Mouse (Mus musculus) MEL (cell line): ENCODE data around the gene Sbpl. TPM values are rescaled to one million over a fixed set of nuclear protein-coding genes. Genes with fewer than 3 reads are reported as not detected.

Experiments used
- DNase-seq: peaks from one replicate; pipeline ENCODE4 v3.0.0; 2011; ENCODE audit warnings: low read depth, low spot score
- H3K27ac ChIP-seq: 2 replicates; pipeline ENCODE4 v1.5.1; 2012; ENCODE audit warnings: low read depth, mild to moderate bottlenecking, control low read depth, low read length, moderate library complexity; ENCODE audit not compliant: control insufficient read depth
- H3K27me3 ChIP-seq, 2 experiments: fragments of 150-350 bp in 1 of 2; sonication (generic) in 1 of 2; 2 replicates each; pipeline ENCODE4 v1.6.1; 2012; ENCODE audit warnings: low read length in 2 of 2, mild to moderate bottlenecking in 2 of 2, improper control_type of control experiment in 1 of 2, moderate library complexity in 1 of 2; ENCODE audit not compliant: insufficient read depth in 2 of 2, control insufficient read depth in 1 of 2
- H3K36me3 ChIP-seq, 2 experiments: 2 replicates each; pipeline ENCODE4 v1.6.1; 2012 to 2014; ENCODE audit warnings: low read length in 2 of 2, improper control_type of control experiment in 1 of 2, inconsistent platforms in 1 of 2, mild to moderate bottlenecking in 1 of 2; ENCODE audit not compliant: insufficient read depth in 2 of 2, control insufficient read depth in 1 of 2
- H3K4me1 ChIP-seq, 2 experiments: fragments of 150-350 bp in 1 of 2; sonication (generic) in 1 of 2; 2 replicates each; pipeline ENCODE4 v1.6.1; 2012; ENCODE audit warnings: low read length in 2 of 2, improper control_type of control experiment in 1 of 2, mild to moderate bottlenecking in 1 of 2; ENCODE audit not compliant: insufficient read depth in 2 of 2, control insufficient read depth in 1 of 2
- H3K4me3 ChIP-seq, 2 experiments: fragments of 150-350 bp in 1 of 2; sonication (generic) in 1 of 2; 2 replicates each; pipeline ENCODE4 v1.5.1; 2012; ENCODE audit warnings: low read depth in 2 of 2, low read length in 2 of 2, mild to moderate bottlenecking in 2 of 2, moderate library complexity in 2 of 2, control low read depth in 1 of 2, improper control_type of control experiment in 1 of 2; ENCODE audit not compliant: control insufficient read depth in 1 of 2, insufficient read depth in 1 of 2
- H3K79me2 ChIP-seq: 2 replicates; pipeline ENCODE4 v1.6.1; 2012; ENCODE audit warnings: mild to moderate bottlenecking, low read length, moderate library complexity; ENCODE audit not compliant: control insufficient read depth, poor library complexity, insufficient read depth
- H3K9ac ChIP-seq: 2 replicates; pipeline ENCODE4 v1.6.1; 2012; ENCODE audit warnings: low read depth, mild to moderate bottlenecking, control low read depth, low read length, moderate library complexity; ENCODE audit not compliant: control insufficient read depth, poor library complexity, severe bottlenecking
- H3K9me3 ChIP-seq: fragments of 150-350 bp; sonication (generic); replicated peaks from 2 replicates; pipeline ENCODE4 v1.6.1; 2012; ENCODE audit warnings: mild to moderate bottlenecking, low read length, improper control_type of control experiment, moderate library complexity; ENCODE audit not compliant: insufficient read depth
- CHD2 ChIP-seq: IDR thresholded peaks from 2 replicates; pipeline ENCODE4 v1.6.1; 2011; ENCODE audit warnings: low read length, improper control_type of control experiment
- CTCF ChIP-seq, 3 experiments: IDR thresholded peaks in 2 of 3; conservative IDR thresholded peaks in 1 of 3; 2 replicates each; pipeline ENCODE4 v1.5.1; 2011 to 2012; ENCODE audit warnings: low read length in 3 of 3, low read depth in 2 of 3, mild to moderate bottlenecking in 2 of 3, improper control_type of control experiment in 1 of 3, inconsistent platforms in 1 of 3, mixed read lengths in 1 of 3, moderate library complexity in 1 of 3; ENCODE audit not compliant: control insufficient read depth in 1 of 3, insufficient read depth in 1 of 3, poor library complexity in 1 of 3, severe bottlenecking in 1 of 3
- E2F4 ChIP-seq: IDR thresholded peaks from 2 replicates; pipeline ENCODE4 v1.6.1; 2011; ENCODE audit warnings: low read depth, low read length, improper control_type of control experiment, borderline replicate concordance
- ELF1 ChIP-seq: IDR thresholded peaks from 2 replicates; pipeline ENCODE4 v1.6.1; 2014; ENCODE audit warnings: low read depth, mild to moderate bottlenecking, inconsistent platforms, low read length, improper control_type of control experiment, moderate library complexity
- EP300 ChIP-seq, 2 experiments: IDR thresholded peaks; 2 replicates each; pipeline ENCODE4 v1.6.1; 2011; ENCODE audit warnings: improper control_type of control experiment in 2 of 2, low read length in 2 of 2, low read depth in 1 of 2, mild to moderate bottlenecking in 1 of 2
- GATA1 ChIP-seq: IDR thresholded peaks from 2 replicates; pipeline ENCODE4 v1.6.1; 2011; ENCODE audit warnings: low read depth, low read length, improper control_type of control experiment
- HCFC1 ChIP-seq: IDR thresholded peaks from 2 replicates; pipeline ENCODE4 v1.6.1; 2012; ENCODE audit warnings: low read depth, mild to moderate bottlenecking, inconsistent platforms, low read length, improper control_type of control experiment, moderate library complexity
- JUND ChIP-seq: IDR thresholded peaks from 2 replicates; pipeline ENCODE4 v1.6.1; 2011; ENCODE audit warnings: low read depth, mild to moderate bottlenecking, improper control_type of control experiment, low read length
- KAT2A ChIP-seq: conservative IDR thresholded peaks from 2 replicates; pipeline ENCODE4 v1.6.1; 2012; ENCODE audit warnings: low read depth, low read length, improper control_type of control experiment, inconsistent platforms
- MAFK ChIP-seq: IDR thresholded peaks from 2 replicates; pipeline ENCODE4 v1.6.1; 2011; ENCODE audit warnings: low read depth, mild to moderate bottlenecking, low read length, improper control_type of control experiment, borderline replicate concordance
- MAX ChIP-seq: IDR thresholded peaks from 2 replicates; pipeline ENCODE4 v1.6.1; 2011; ENCODE audit warnings: low read length, improper control_type of control experiment
- MEF2A ChIP-seq: IDR thresholded peaks from 2 replicates; pipeline ENCODE4 v1.6.1; 2014; ENCODE audit warnings: low read depth, mild to moderate bottlenecking, inconsistent platforms, low read length, improper control_type of control experiment; ENCODE audit not compliant: poor library complexity, insufficient replicate concordance, severe bottlenecking; ENCODE audit errors: extremely low read depth
- MXI1 ChIP-seq: IDR thresholded peaks from 2 replicates; pipeline ENCODE4 v1.6.1; 2011; ENCODE audit warnings: mild to moderate bottlenecking, low read depth, low read length, improper control_type of control experiment
- MYB ChIP-seq: IDR thresholded peaks from 2 replicates; pipeline ENCODE4 v1.6.1; 2011; ENCODE audit warnings: mild to moderate bottlenecking, low read depth, low read length, improper control_type of control experiment
- MYC ChIP-seq: IDR thresholded peaks from 2 replicates; pipeline ENCODE4 v1.6.1; 2011; ENCODE audit warnings: low read depth, mild to moderate bottlenecking, low read length, improper control_type of control experiment, moderate library complexity
- NELFE ChIP-seq: IDR thresholded peaks from 2 replicates; pipeline ENCODE4 v1.6.1; 2011; ENCODE audit warnings: low read depth, low read length, improper control_type of control experiment
- NRF1 ChIP-seq: IDR thresholded peaks from 2 replicates; pipeline ENCODE4 v1.6.1; 2014; ENCODE audit warnings: low read depth, mild to moderate bottlenecking, inconsistent platforms, low read length, improper control_type of control experiment, moderate library complexity; ENCODE audit not compliant: poor library complexity, insufficient read depth, severe bottlenecking
- RAD21 ChIP-seq: IDR thresholded peaks from 2 replicates; pipeline ENCODE4 v1.6.1; 2011; ENCODE audit warnings: mild to moderate bottlenecking, low read depth, low read length, improper control_type of control experiment
- SIN3A ChIP-seq: IDR thresholded peaks from 2 replicates; pipeline ENCODE4 v1.6.1; 2012; ENCODE audit warnings: low read length, improper control_type of control experiment, inconsistent platforms
- SMC3 ChIP-seq: IDR thresholded peaks from 2 replicates; pipeline ENCODE4 v1.6.1; 2011; ENCODE audit warnings: low read depth, low read length, improper control_type of control experiment
- TCF12 ChIP-seq: IDR thresholded peaks from 2 replicates; pipeline ENCODE4 v1.6.1; 2014; ENCODE audit warnings: low read depth, mild to moderate bottlenecking, inconsistent platforms, low read length, improper control_type of control experiment, moderate library complexity
- UBTF ChIP-seq: IDR thresholded peaks from 2 replicates; pipeline ENCODE4 v1.6.1; 2012; ENCODE audit warnings: low read depth, mild to moderate bottlenecking, inconsistent platforms, low read length, improper control_type of control experiment, moderate library complexity, borderline replicate concordance; ENCODE audit not compliant: insufficient read depth
- USF1 ChIP-seq: IDR thresholded peaks from 2 replicates; pipeline ENCODE4 v1.6.1; 2014; ENCODE audit warnings: low read depth, mild to moderate bottlenecking, inconsistent platforms, low read length, improper control_type of control experiment, moderate library complexity
- ZKSCAN1 ChIP-seq: IDR thresholded peaks from 2 replicates; pipeline ENCODE4 v1.6.1; 2012; ENCODE audit warnings: low read depth, mild to moderate bottlenecking, inconsistent platforms, low read length, improper control_type of control experiment, moderate library complexity
- ZMIZ1 ChIP-seq: IDR thresholded peaks from 2 replicates; pipeline ENCODE4 v1.6.1; 2012; ENCODE audit warnings: low read depth, mild to moderate bottlenecking, inconsistent platforms, low read length, improper control_type of control experiment, moderate library complexity
- polyA plus RNA-seq, 2 experiments: library from polyadenylated mRNA; stranded (reverse) in 1 of 2; unstranded in 1 of 2; fragments of >175 nt in 1 of 2; fragments of >200 nt in 1 of 2; gene quantifications; 2 replicates each; pipeline versions ENCODE4 v1.2.1 to v1.2.4; 2012; ENCODE audit warnings: low replicate concordance in 2 of 2, low read depth in 1 of 2; ENCODE audit not compliant: insufficient read length in 2 of 2, insufficient read depth in 1 of 2, missing spikeins in 1 of 2
- total RNA-seq: library from RNA; depleted of rRNA; stranded (reverse); fragments of 300-350 nt; gene quantifications from 2 replicates; pipeline ENCODE4 v1.2.3, GENCODE M21; 2012

The Sbpl gene
- total and polyA plus RNA-seq, 3 experiments, result not detected

- Histone ChIP-seq H3K79me2 (no peaks in the 10 kb centered on the region), H3K36me3 (no peaks in the 10 kb centered on the region), H3K4me3 (no peak overlapping the region), H3K4me1 (peaks cover 0 to 3% of the 10 kb centered on the region in 2 experiments; a peak in 1 of 4 replicates), H3K27me3 (peaks cover 8 to 16% of the 10 kb centered on the region in 2 experiments; a peak in 3 of 4 replicates), H3K9ac (no peak overlapping the region), H3K27ac (no peak overlapping the region), H3K9me3 (no peaks in the 10 kb centered on the region)
- DNase-seq, result no peak
- TF ChIP-seq MAX (no peak), E2F4 (no peak), MYC (no peak), SMC3 (no peak), MXI1 (no peak), MEF2A (no peak), HCFC1 (no peak), MAFK (no peak), RAD21 (no peak), USF1 (no peak), EP300 (IDR thresholded peaks at IDR 0.05; ENCODE audit: low read depth in 1 of 2, low read length in 2 of 2) (no peak)
Measured at GRCm38 (mm10) chr17:23989802-23990201, 34.7 kb upstream of the Sbpl start.

DNA sequence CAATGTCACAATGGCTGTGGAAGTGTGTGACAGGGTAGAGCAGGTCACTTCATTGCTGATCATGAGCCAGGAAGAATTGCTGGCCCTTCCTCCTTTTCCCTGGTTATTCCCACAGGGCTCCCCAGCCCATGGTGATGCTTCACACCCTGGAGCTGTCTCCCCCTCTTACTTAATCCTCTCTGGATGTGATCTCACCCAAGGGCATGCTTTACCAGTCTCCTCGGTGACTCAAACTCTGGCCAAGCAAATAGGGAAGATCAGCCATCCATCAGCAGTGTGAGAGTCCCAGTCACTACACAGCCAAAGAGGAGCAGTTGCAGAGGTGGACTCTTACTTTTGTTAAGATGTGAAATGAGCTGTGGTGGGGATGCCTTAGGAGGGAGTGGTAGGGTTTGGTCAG, 29.9 kb upstream of the Sbpl start:
- Histone ChIP-seq H3K36me3 (no peaks in the 10 kb centered on the region), H3K27me3 (peaks cover 20 to 25% of the 10 kb centered on the region in 2 experiments), H3K9ac (no peak overlapping the region), H3K4me3 (no peak overlapping the region), H3K9me3 (no peaks in the 10 kb centered on the region), H3K27ac (no peak overlapping the region), H3K79me2 (no peaks in the 10 kb centered on the region)
- no peak for DNase-seq
- no peak for TF ChIP-seq MEF2A
- TF ChIP-seq CHD2, result no peak
- no peak for TF ChIP-seq SIN3A
- TF ChIP-seq ZMIZ1, result no peak
- no peak for TF ChIP-seq TCF12
- TF ChIP-seq ELF1, result no peak
- TF ChIP-seq KAT2A, result no peak
- TF ChIP-seq MXI1, result no peak
- no peak for TF ChIP-seq GATA1
- TF ChIP-seq UBTF, result no peak
- no peak for TF ChIP-seq ZKSCAN1
- TF ChIP-seq JUND, result no peak
- TF ChIP-seq MYB, result no peak
- TF ChIP-seq CTCF (IDR thresholded peaks at IDR 0.05 in 2 of 3, conservative IDR thresholded peaks at IDR 0.05 in 1 of 3; ENCODE audit: control insufficient read depth in 1 of 3, insufficient read depth in 1 of 3, low read depth in 2 of 3, low read length in 3 of 3, poor library complexity in 1 of 3, severe bottlenecking in 1 of 3), result no peak
- TF ChIP-seq MAX, result no peak
- TF ChIP-seq HCFC1, result no peak
- TF ChIP-seq NRF1, result no peak
- TF ChIP-seq NELFE, result no peak
- TF ChIP-seq, all 39 proteins: peak for 0
- no peaks in the 10 kb centered on the region for H3K4me1 ChIP-seq
